9 mouse cellular contexts compared by ENCODE assay signal in genomic region chr4:57451896-57452295, GRCm38 (mm10). TPM values are rescaled to one million over a fixed set of nuclear protein-coding genes. Genes with fewer than 3 reads are reported as not detected.
DNase-seq lines count a peak whose midpoint lies in the region; ATAC-seq and TF ChIP-seq lines count a peak whose summit lies in the region.
"Had no signal": no experiment of that assay in that cellular context is flagged by ENCODE, and none has a peak within 500 bp of the region (broad histone marks: within the 10 kb centered on the region; RNA-seq: fewer than 3 reads in every experiment).

No protein-coding gene starts in this region.

- H3K27me3 ChIP-seq in heart, adult 2 months (ENCODE audit: control insufficient read depth, insufficient read depth, low read length): no peaks in the 10 kb centered on the region
- no peaks in the 10 kb centered on the region for H3K27me3 ChIP-seq in heart, embryonic 11.5 days (ENCODE audit: control insufficient read depth, insufficient read depth, low read length)
- H3K27me3 ChIP-seq: lung, embryonic 15.5 days had no signal

- H3K9ac ChIP-seq in heart, adult 2 months (ENCODE audit: low read depth, low read length): no peak overlapping the region
- no peak overlapping the region for H3K9ac ChIP-seq in heart, embryonic 11.5 days (ENCODE audit: low read depth, low read length)
- H3K9ac ChIP-seq: lung, embryonic 15.5 days had no signal

- no peak overlapping the region for H3K27ac ChIP-seq in heart, adult 2 months
- H3K27ac ChIP-seq in heart, embryonic 11.5 days (ENCODE audit: low read depth, low read length): no peak overlapping the region
- H3K27ac ChIP-seq: lung, embryonic 15.5 days had no signal

- 15% methylated on average over 3 of the region's 3 CpGs for WGBS in heart, adult 2 months
- 32% methylated on average over 3 of the region's 3 CpGs for WGBS in heart, embryonic 11.5 days (ENCODE audit: insufficient replicate concordance)

- peak; percentile 41 to 48 for DNase-seq in heart, adult 2 months
- peak; percentile 37 for DNase-seq in 416B (ENCODE audit: low read depth)
- DNase-seq in adrenal gland, postnatal 10 days: peak; percentile 74
- peak; percentile 57 for DNase-seq in embryo, embryonic 9.5 days (ENCODE audit: extremely low spot score)
- peak; percentile 26 for DNase-seq in induced T-regulatory cell, adult 2 months (ENCODE audit: low read depth)

- ATAC-seq in heart, embryonic 11.5 days (replicated peaks; ENCODE audit: insufficient number of reproducible peaks, low FRiP score, low TSS enrichment): no peak
- peak; percentile 50; the same call in 1 of the 2 replicates for ATAC-seq in megakaryocyte progenitor cell, adult 5-6 weeks (replicated peaks; ENCODE audit: poor library complexity)
- no peak for ATAC-seq in frontal cortex, adult (ENCODE audit: low TSS enrichment)

- no peaks in the 10 kb centered on the region for H3K4me1 ChIP-seq in heart, adult 2 months (ENCODE audit: control insufficient read depth, insufficient read depth, low read length)
- no peaks in the 10 kb centered on the region for H3K4me1 ChIP-seq in heart, embryonic 11.5 days (ENCODE audit: control insufficient read depth, insufficient read depth, low read length)

- TF ChIP-seq EP300 in heart, adult 2 months (IDR thresholded peaks at IDR 0.05; ENCODE audit: insufficient read depth, low read depth, low read length): no peak

- peak; percentile 81 for TF ChIP-seq CTCF in heart, adult 2 months (IDR thresholded peaks at IDR 0.05)

- intact Hi-C loops in heart, adult 2 months (cut with DNase I): loop anchor here (2.0 to 10.0 kb wide), 3 partner anchors 157 to 453 kb away; no protein-coding TSS in a partner anchor

- no peaks in the 10 kb centered on the region for H3K9me3 ChIP-seq in heart, embryonic 11.5 days (replicated peaks; ENCODE audit: control insufficient read depth, low read length)
- H3K9me3 ChIP-seq: lung, embryonic 15.5 days had no signal

- H3K36me3 ChIP-seq in heart, adult 2 months (ENCODE audit: control insufficient read depth, insufficient read depth, low read length): no peaks in the 10 kb centered on the region
- no peaks in the 10 kb centered on the region for H3K36me3 ChIP-seq in heart, embryonic 11.5 days (ENCODE audit: control insufficient read depth, insufficient read depth, low read length)
- H3K36me3 ChIP-seq: lung, embryonic 15.5 days had no signal

- no peak overlapping the region for H3K4me2 ChIP-seq in heart, embryonic 11.5 days
- H3K4me2 ChIP-seq: lung, embryonic 15.5 days had no signal

- H3K79me2 ChIP-seq in heart, adult 2 months (replicated peaks; ENCODE audit: control insufficient read depth, insufficient read depth, low read length): no peaks in the 10 kb centered on the region

- TF ChIP-seq POLR2A in heart, adult 2 months (IDR thresholded peaks at IDR 0.05; ENCODE audit: insufficient read depth, low read depth, low read length): no peak

- no peak overlapping the region for H3K4me3 ChIP-seq in heart, adult 2 months
- H3K4me3 ChIP-seq in heart, embryonic 11.5 days (ENCODE audit: low read depth, low read length): no peak overlapping the region
- H3K4me3 ChIP-seq: lung, embryonic 15.5 days had no signal

RNA-seq across cellular contexts. Expression of gene Palm2, which starts 17.8 kb away (rescaled TPM):
- total RNA-seq in heart, adult 2 months (2021): 10 to 100 TPM in 1 of 2 experiments, 1 to 10 TPM in 1; 9.9 to 13.2 TPM
- polyA plus RNA-seq in heart, adult 2 months (2012; rRNA removed): 0.33 and 0.56 TPM in 2 replicates
- polyA plus RNA-seq in heart, embryonic 11.5 days (2014; fragmentation: Nextera tagmentation; extraction: Ambion mirVana): 23.0 and 29.0 TPM in 2 replicates
- total RNA-seq in adrenal gland, postnatal 10 days (2021): 10 to 100 TPM; 21.0 to 35.7 TPM
- not detected in 2 replicates for total RNA-seq in megakaryocyte progenitor cell, adult 5-6 weeks (2015)
- not detected in 2 replicates for total RNA-seq in megakaryocyte progenitor cell, adult 5-6 weeks (2017)

Comparison
In these comparisons a context has a peak if more than half of its experiments do, and no peak if none do; other contexts are left out.
1. RNA of gene Palm2, which starts 17.8 kb away (total RNA-seq): 21.0 to 35.7 TPM in adrenal gland, postnatal 10 days and 9.9 to 13.2 TPM in heart, adult 2 months; not detected in megakaryocyte progenitor cell, adult 5-6 weeks; every median in the first group is over 10 times any median in the second.
2. Peak in every context shown above with its lines, with median percentiles within 50 percentile points of each other: DNase-seq.